Mouse (Mus musculus): ENCODE data around the gene Pih1d1. TPM values are rescaled to one million over a fixed set of nuclear protein-coding genes. Genes with fewer than 3 reads are reported as not detected.

Gene Pih1d1
- total and polyA plus RNA-seq, 2 experiments from 2014 or later: 77.1 to 104 TPM

GRCm38 (mm10) chr7:45195341-45196175, 41.5 kb downstream of the Pih1d1 start:
- H3K9me3 ChIP-seq (ENCODE audit: low read length): no peaks in the 10 kb centered on the region
- DNase-seq (ENCODE audit: low spot score) (no peak), ATAC-seq (ENCODE audit: low FRiP score) (no peak)
- H3K4me1 ChIP-seq (ENCODE audit: insufficient read depth, low read length): no peaks in the 10 kb centered on the region
- no peak for TF ChIP-seq CTCF (IDR thresholded peaks at IDR 0.05)
- WGBS: 61% methylated on average over 13 of the region's 13 CpGs
- H3K36me3 ChIP-seq (ENCODE audit: insufficient read depth, low read length): no peaks in the 10 kb centered on the region
- no peaks in the 10 kb centered on the region for H3K27me3 ChIP-seq (ENCODE audit: insufficient read depth, low read length)
- H3K4me3 ChIP-seq (ENCODE audit: low read depth, low read length): no peak overlapping the region
- H3K27ac ChIP-seq (ENCODE audit: low read depth, low read length): no peak overlapping the region
- no peak overlapping the region for H3K4me2 ChIP-seq (ENCODE audit: low read depth, low read length, poor library complexity, severe bottlenecking)
- no peak overlapping the region for H3K9ac ChIP-seq (replicated peaks; ENCODE audit: low read length, poor library complexity, severe bottlenecking)

GRCm38 (mm10) chr7:45196176-45196535, 42.1 kb downstream of the Pih1d1 start:
- Histone ChIP-seq H3K9ac (replicated peaks; ENCODE audit: low read length, poor library complexity, severe bottlenecking) (no peak overlapping the region), H3K27ac (ENCODE audit: low read depth, low read length) (no peak overlapping the region), H3K4me3 (ENCODE audit: low read depth, low read length) (no peak overlapping the region), H3K9me3 (ENCODE audit: low read length) (no peaks in the 10 kb centered on the region), H3K27me3 (ENCODE audit: insufficient read depth, low read length) (no peaks in the 10 kb centered on the region), H3K4me2 (ENCODE audit: low read depth, low read length, poor library complexity, severe bottlenecking) (no peak overlapping the region), H3K36me3 (ENCODE audit: insufficient read depth, low read length) (no peaks in the 10 kb centered on the region), H3K4me1 (ENCODE audit: insufficient read depth, low read length) (no peaks in the 10 kb centered on the region)
- DNase-seq (ENCODE audit: low spot score) (no peak), ATAC-seq (ENCODE audit: low FRiP score) (no peak)
- no peak for TF ChIP-seq CTCF (IDR thresholded peaks at IDR 0.05)
- 81% methylated on average over 4 of the region's 4 CpGs for WGBS

GRCm38 (mm10) chr7:45196994-45197393, 42.9 kb downstream of the Pih1d1 start:
- Histone ChIP-seq H3K4me2 (ENCODE audit: low read depth, low read length, poor library complexity, severe bottlenecking) (no peak overlapping the region), H3K27me3 (ENCODE audit: insufficient read depth, low read length) (no peaks in the 10 kb centered on the region), H3K4me1 (ENCODE audit: insufficient read depth, low read length) (no peaks in the 10 kb centered on the region), H3K9ac (replicated peaks; ENCODE audit: low read length, poor library complexity, severe bottlenecking) (peak overlapping the region; percentile 24; the same call in 1 of the 2 replicates), H3K4me3 (ENCODE audit: low read depth, low read length) (no peak overlapping the region), H3K27ac (ENCODE audit: low read depth, low read length) (no peak overlapping the region), H3K9me3 (ENCODE audit: low read length) (no peaks in the 10 kb centered on the region), H3K36me3 (ENCODE audit: insufficient read depth, low read length) (no peaks in the 10 kb centered on the region)
- DNase-seq (ENCODE audit: low spot score): no peak
- WGBS: 64% methylated on average over 5 of the region's 5 CpGs
- no peak for TF ChIP-seq CTCF (IDR thresholded peaks at IDR 0.05)
- no peak for ATAC-seq (ENCODE audit: low FRiP score)

GRCm38 (mm10) chr7:45198435-45198834, 44.3 kb downstream of the Pih1d1 start:
- H3K9me3 ChIP-seq (ENCODE audit: low read length): no peaks in the 10 kb centered on the region
- no peaks in the 10 kb centered on the region for H3K27me3 ChIP-seq (ENCODE audit: insufficient read depth, low read length)
- WGBS: 7% methylated on average over 5 of the region's 5 CpGs
- no peaks in the 10 kb centered on the region for H3K4me1 ChIP-seq (ENCODE audit: insufficient read depth, low read length)
- no peaks in the 10 kb centered on the region for H3K36me3 ChIP-seq (ENCODE audit: insufficient read depth, low read length)
- no peak overlapping the region for H3K9ac ChIP-seq (replicated peaks; ENCODE audit: low read length, poor library complexity, severe bottlenecking)
- ATAC-seq (ENCODE audit: low FRiP score) (peak; percentile 54; the same call in 1 of the 2 replicates), DNase-seq (ENCODE audit: low spot score) (peak; percentile 88)
- H3K4me2 ChIP-seq (ENCODE audit: low read depth, low read length, poor library complexity, severe bottlenecking): no peak overlapping the region
- TF ChIP-seq CTCF (IDR thresholded peaks at IDR 0.05): peak; percentile 95
- no peak overlapping the region for H3K27ac ChIP-seq (ENCODE audit: low read depth, low read length)
- H3K4me3 ChIP-seq (ENCODE audit: low read depth, low read length): no peak overlapping the region

GRCm38 (mm10) chr7:45198961-45199360, 44.9 kb downstream of the Pih1d1 start:
- no peaks in the 10 kb centered on the region for H3K4me1 ChIP-seq (ENCODE audit: insufficient read depth, low read length)
- no peaks in the 10 kb centered on the region for H3K36me3 ChIP-seq (ENCODE audit: insufficient read depth, low read length)
- TF ChIP-seq CTCF (IDR thresholded peaks at IDR 0.05): no peak
- H3K27me3 ChIP-seq (ENCODE audit: insufficient read depth, low read length): no peaks in the 10 kb centered on the region
- no peak for DNase-seq (ENCODE audit: low spot score)
- no peak overlapping the region for H3K9ac ChIP-seq (replicated peaks; ENCODE audit: low read length, poor library complexity, severe bottlenecking)
- H3K27ac ChIP-seq (ENCODE audit: low read depth, low read length): no peak overlapping the region
- ATAC-seq (ENCODE audit: low FRiP score): no peak
- H3K4me3 ChIP-seq (ENCODE audit: low read depth, low read length): no peak overlapping the region
- 83% methylated on average over 11 of the region's 11 CpGs for WGBS
- no peak overlapping the region for H3K4me2 ChIP-seq (ENCODE audit: low read depth, low read length, poor library complexity, severe bottlenecking)
- H3K9me3 ChIP-seq (ENCODE audit: low read length): no peaks in the 10 kb centered on the region

- DNase-seq (ENCODE audit: low spot score) (no peak), ATAC-seq (ENCODE audit: low FRiP score) (no peak)
- Histone ChIP-seq H3K9ac (replicated peaks; ENCODE audit: low read length, poor library complexity, severe bottlenecking) (no peak overlapping the region), H3K4me1 (ENCODE audit: insufficient read depth, low read length) (no peaks in the 10 kb centered on the region), H3K4me3 (ENCODE audit: low read depth, low read length) (no peak overlapping the region), H3K27me3 (ENCODE audit: insufficient read depth, low read length) (no peaks in the 10 kb centered on the region), H3K9me3 (ENCODE audit: low read length) (no peaks in the 10 kb centered on the region), H3K4me2 (ENCODE audit: low read depth, low read length, poor library complexity, severe bottlenecking) (no peak overlapping the region), H3K36me3 (ENCODE audit: insufficient read depth, low read length) (no peaks in the 10 kb centered on the region), H3K27ac (ENCODE audit: low read depth, low read length) (no peak overlapping the region)
- TF ChIP-seq CTCF (IDR thresholded peaks at IDR 0.05): no peak
- 58% methylated on average over 9 of the region's 10 CpGs for WGBS
These were observed 48.6 kb downstream of the Pih1d1 start for GRCm38 (mm10) chr7:45202654-45203053.
